Mouse (Mus musculus) telencephalon, adult 2 months (tissue): Measurements from ENCODE around the gene Krt16.
A peak's percentile ranks its signal among the peaks of the same experiment; 100 is the strongest.
"Not testable (repeated sequence)": the region's sequence is repeated elsewhere in the genome, so short reads cannot be mapped to it uniquely, and the experiment has no call there.

Experiments
- DNase-seq: peaks from one replicate; pipeline ENCODE4 v3.0.0-alpha.2; 2011; ENCODE audit warnings: low read depth, low spot score

The Krt16 gene

GRCm38 (mm10) chr11:100257967-100258366 lies 9.3 kb upstream of the Krt16 start:
- no peak for DNase-seq

DNA sequence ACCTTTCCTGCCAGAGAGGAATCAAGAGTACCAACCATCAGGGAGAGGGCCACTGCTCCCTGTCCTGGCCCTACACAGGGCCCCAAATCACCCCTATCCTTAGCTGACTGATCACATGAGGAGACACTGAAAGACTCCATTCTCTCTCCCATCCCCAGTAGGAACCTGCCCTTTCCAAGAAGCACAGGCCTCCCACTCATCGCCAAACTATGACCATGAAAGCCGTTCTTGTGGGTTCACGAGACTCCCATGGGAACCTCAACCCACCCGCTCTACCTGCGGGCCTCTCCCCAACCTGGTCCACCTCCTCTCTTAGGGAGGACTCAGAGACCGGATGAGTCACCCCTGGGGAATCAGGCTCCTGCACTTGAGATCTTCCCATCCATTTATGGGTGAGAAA lies 6.8 kb upstream of the Krt16 start:
- DNase-seq: no peak

- DNase-seq: peak; percentile 29
These were observed 5.8 kb upstream of the Krt16 start for GRCm38 (mm10) chr11:100254360-100255090.

DNA sequence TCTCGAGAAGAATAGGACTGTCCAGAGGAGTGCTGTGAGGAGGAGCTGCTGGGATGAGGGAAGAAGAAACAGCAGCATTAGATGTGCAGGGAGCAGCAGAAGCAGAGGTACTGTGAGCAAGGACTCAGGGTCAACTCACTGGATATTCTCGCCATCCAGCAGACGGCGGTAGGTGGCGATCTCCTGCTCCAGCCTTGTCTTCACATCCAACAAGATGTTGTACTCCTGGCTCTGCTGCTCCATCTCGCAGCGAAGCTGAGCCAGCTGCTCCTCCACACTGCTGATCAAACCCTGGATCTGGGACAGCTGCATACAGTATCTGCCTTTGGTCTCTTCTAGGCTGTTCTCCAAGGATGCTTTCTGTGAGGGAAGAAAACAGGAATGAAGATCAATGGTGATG lies 2.2 kb downstream of the Krt16 start:
- DNase-seq: not testable (repeated sequence)

DNA sequence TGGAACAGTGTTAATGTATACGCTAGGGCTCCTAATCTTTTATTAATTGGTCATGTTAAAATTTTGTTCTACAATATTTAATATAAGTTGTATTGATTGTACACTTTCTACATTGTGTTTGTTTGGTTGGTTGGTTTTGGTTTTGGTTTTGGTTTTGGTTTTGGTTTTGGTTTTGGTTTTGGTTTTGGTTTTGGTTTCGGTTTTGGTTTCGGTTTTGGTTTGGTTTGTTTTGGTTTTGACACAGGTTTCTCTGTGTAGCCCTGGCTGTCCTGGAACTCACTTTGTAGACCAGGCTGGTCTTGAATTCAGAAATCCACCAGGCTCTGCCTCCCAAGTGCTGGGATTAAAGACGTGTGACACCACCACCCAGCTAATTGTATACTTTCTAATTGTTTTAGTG lies 8.4 kb downstream of the Krt16 start:
- DNase-seq: not testable (repeated sequence)

- DNase-seq: peak; percentile 44
These were observed 27.0 kb downstream of the Krt16 start for GRCm38 (mm10) chr11:100221741-100222140.

GRCm38 (mm10) chr11:100219304-100219703 lies 29.4 kb downstream of the Krt16 start:
- DNase-seq: no peak

DNA sequence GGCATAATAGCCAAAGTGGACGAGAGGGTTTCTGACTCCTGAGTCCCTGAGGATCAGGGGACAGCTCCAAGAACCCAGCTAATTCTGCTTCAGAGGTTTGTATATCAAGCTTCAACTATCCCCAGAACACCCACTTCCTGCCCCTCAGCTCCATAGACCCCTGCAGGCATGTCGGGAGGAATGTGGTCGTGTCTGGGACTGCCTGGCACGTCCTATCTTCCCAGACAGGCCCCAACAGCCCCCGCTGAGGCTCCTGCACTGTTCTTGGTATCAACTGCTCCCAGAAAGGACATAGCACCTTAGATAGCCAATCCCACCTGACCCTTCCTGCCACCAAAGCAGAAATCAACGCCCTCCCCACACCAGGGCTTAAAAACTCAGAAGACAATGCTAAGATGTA lies 40.2 kb downstream of the Krt16 start:
- DNase-seq: no peak

DNA sequence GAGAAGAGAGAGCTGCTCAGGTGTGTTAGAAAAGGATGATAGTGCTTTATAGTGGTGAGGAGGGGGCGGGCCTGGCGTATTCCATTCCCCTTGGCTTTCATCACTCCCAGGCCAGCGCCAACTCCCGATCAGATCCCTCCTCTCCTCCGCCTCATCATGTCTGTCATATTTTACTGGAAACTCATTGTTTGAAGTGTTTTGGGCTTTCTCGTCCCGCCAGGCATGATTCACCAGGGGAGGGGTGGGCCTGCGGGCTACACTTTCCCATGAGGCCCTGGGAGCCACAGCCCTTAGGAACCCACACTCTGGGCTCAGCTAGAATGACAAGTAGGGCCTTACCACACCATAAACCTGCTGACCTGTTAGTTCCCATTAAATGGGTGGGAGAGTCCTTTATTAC lies 41.2 kb downstream of the Krt16 start, which contains the start of gene Krt14:
Krt14 (minus strand) TSS at position 51 of the 400 bp plus-strand sequence.
- no peak for DNase-seq

DNA sequence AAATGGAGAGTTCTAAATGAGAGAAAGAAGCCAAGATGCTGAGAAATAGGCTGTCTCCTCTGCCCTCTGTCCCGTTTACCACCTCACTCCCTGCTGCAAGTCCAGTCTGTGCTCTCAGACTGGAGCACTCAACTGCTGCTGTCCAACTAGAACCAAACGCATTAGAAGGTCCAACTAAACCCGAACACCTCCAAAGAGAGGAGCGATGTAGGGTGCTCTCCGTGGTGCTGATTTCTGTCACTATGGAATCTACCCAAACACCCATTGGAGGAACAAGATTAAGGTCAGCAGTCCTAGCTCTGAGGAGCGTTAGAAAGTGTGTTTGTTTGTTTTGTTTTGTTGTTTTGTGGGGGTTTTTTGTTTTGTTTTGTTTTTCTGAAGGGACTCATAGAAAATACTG lies 45.3 kb downstream of the Krt16 start:
- DNase-seq: no peak

GRCm38 (mm10) chr11:100202906-100203305 lies 45.8 kb downstream of the Krt16 start:
- DNase-seq: no peak

DNA sequence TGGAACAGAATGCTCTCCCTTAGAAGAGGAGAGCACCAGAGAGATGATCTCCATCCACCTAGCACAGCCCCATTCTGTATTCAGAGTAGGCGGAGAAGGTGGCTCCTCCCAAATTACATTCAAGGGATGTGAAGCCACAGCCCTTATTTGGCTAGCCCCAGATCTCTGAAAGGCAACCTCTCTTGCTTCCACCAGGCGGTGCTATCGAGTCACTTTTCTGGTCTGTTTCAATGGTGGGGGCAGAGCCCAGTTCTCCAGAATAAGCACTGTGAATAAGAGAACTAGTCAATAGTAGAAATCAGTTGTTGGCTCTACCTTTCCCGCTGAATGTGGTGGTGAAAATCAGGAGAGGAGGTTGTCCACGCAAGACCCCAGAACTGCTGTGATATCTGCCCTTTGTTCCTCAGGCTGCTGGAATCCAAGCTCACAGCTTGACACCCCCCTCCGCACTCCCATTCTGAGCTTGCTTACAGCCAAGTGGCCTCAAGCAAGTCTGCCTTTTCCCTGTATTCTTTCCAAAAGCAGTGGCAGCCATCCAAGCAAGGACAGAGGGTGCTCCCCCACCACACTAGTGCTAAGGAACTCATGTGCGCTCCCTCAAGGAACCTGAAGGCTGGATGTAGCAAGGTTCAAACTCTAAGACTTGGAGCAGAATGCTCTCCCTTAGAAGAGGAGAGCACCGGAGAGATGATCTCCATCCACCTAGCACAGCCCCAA lies 48.4 kb downstream of the Krt16 start:
- no peak for DNase-seq

DNA sequence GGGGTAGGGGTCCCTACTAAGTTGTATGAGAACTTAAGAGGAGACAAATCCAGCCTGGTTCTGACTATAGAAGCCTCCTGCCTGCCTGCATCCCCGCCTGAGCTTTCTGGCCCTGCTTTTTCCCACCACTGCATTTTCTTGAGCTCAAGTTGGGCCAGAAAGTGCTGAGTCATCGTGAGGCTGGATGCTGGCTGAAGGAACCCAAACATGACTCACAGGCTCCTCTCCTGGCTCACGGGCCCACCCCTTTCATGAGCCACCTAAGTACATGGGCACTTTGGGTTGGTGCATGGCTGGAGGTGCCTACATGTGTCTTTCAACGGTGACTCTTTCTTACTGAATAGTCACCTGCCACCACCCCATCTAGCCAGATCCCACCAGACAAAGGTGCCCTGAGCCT lies 50.0 kb downstream of the Krt16 start:
- no peak for DNase-seq
